Mouse (Mus musculus) G1E (cell line): ENCODE data around the gene Usmg5. TPM values are rescaled to one million over a fixed set of nuclear protein-coding genes. Genes with fewer than 3 reads are reported as not detected.
"Not testable (repeated sequence)": the region's sequence is repeated elsewhere in the genome, so short reads cannot be mapped to it uniquely, and the experiment has no call there.

Source experiments
- ATAC-seq: 2 replicates; pipeline ENCODE4 v1.8.0; 2016; ENCODE audit warnings: mild to moderate bottlenecking; ENCODE audit not compliant: insufficient number of reproducible peaks, poor library complexity, low FRiP score, severe bottlenecking; ENCODE audit errors: extremely low read depth
- DNase-seq: peaks from one replicate; pipeline ENCODE4 v3.0.0; 2012; ENCODE audit warnings: low spot score
- H3K27me3 ChIP-seq: 2 replicates; pipeline ENCODE4 v1.6.1; 2012; ENCODE audit warnings: mild to moderate bottlenecking, low read length, inconsistent platforms; ENCODE audit not compliant: insufficient read depth
- H3K36me3 ChIP-seq: replicated peaks from 2 replicates; pipeline ENCODE3; 2012; ENCODE audit warnings: mild to moderate bottlenecking, inconsistent platforms
- H3K4me1 ChIP-seq: 2 replicates; pipeline ENCODE4 v1.6.1; 2012; ENCODE audit warnings: low read depth, low read length, inconsistent platforms, mixed read lengths; ENCODE audit not compliant: insufficient read depth
- H3K4me3 ChIP-seq: 2 replicates; pipeline ENCODE4 v1.5.1; 2012; ENCODE audit warnings: low read depth, mild to moderate bottlenecking, inconsistent platforms, low read length, moderate library complexity, mixed read lengths
- H3K9me3 ChIP-seq: replicated peaks from 2 replicates; pipeline ENCODE4 v1.6.1; 2012; ENCODE audit warnings: inconsistent platforms
- CTCF ChIP-seq: IDR thresholded peaks from 2 replicates; pipeline ENCODE4 v1.5.1; 2012; ENCODE audit warnings: low read depth, low read length, inconsistent platforms, mixed read lengths
- GATA1 ChIP-seq: IDR thresholded peaks from 2 replicates; pipeline ENCODE4 v1.6.1; 2012; ENCODE audit warnings: borderline replicate concordance, low read length, inconsistent platforms, mixed read lengths
- GATA2 ChIP-seq: IDR thresholded peaks from 2 replicates; pipeline ENCODE4 v1.6.1; 2012; ENCODE audit warnings: low read depth, low read length, inconsistent platforms, borderline replicate concordance
- POLR2AphosphoS5 ChIP-seq: IDR thresholded peaks from 2 replicates; pipeline ENCODE4 v1.6.1; 2012; ENCODE audit warnings: low read depth, low read length, inconsistent platforms; ENCODE audit not compliant: insufficient replicate concordance
- TAL1 ChIP-seq: conservative IDR thresholded peaks from 2 replicates; pipeline ENCODE4 v1.6.1; 2012; ENCODE audit warnings: low read depth, low read length, inconsistent platforms, mixed read lengths
- polyA plus RNA-seq: library from polyadenylated mRNA; stranded (reverse); fragments of >175 nt; gene quantifications from 2 replicates; pipeline ENCODE4 v1.2.3, GENCODE M21; 2012
- total RNA-seq, 2 experiments: library from RNA; stranded (forward) in 1 of 2; stranded (reverse) in 1 of 2; fragments of 200-1000 nt in 1 of 2; fragments of >200 nt in 1 of 2; fragmentation: Nextera tagmentation in 1 of 2; gene quantifications; 2 replicates each; pipeline ENCODE4 v1.2.3; 2014 to 2017

The Usmg5 gene
- 144 and 195 TPM in 2 replicates for total RNA-seq (2014; fragmentation: Nextera tagmentation)
- total RNA-seq (2017) = 1,057 and 1,170 TPM in 2 replicates
- 15.0 and 27.1 TPM in 2 replicates for polyA plus RNA-seq

- Histone ChIP-seq H3K4me3 (peak within 1 kb of the TSS; percentile 91), H3K4me1 (peaks cover 38% of the 10 kb centered on the region), H3K9me3 (no peaks in the 10 kb centered on the region), H3K36me3 (peaks cover 62% of the 10 kb centered on the region), H3K27me3 (no peaks in the 10 kb centered on the region)
- DNase-seq = peak; percentile 97
- peak; percentile 96 for ATAC-seq
- TF ChIP-seq POLR2AphosphoS5 (no peak), GATA2 (no peak), GATA1 (no peak), TAL1 (no peak), CTCF (no peak)
Measured at GRCm38 (mm10) chr19:47090550-47091156, at the start of gene Usmg5, which contains the start of gene Pdcd11. Gene Usmg5, minus strand, starts transcription at chr19:47090647. Gene Pdcd11, plus strand, starts transcription at chr19:47090768.

- not testable (repeated sequence) for DNase-seq, ATAC-seq, H3K4me3 ChIP-seq, H3K9me3 ChIP-seq, H3K36me3 ChIP-seq
- peaks cover 43% of the 10 kb centered on the region for H3K4me1 ChIP-seq
- peaks cover 51% of the 10 kb centered on the region for H3K27me3 ChIP-seq
Measured at GRCm38 (mm10) chr19:47139611-47140010, 49.2 kb upstream of the Usmg5 start.

- peaks cover 58% of the 10 kb centered on the region for H3K4me1 ChIP-seq
- peaks cover 9% of the 10 kb centered on the region for H3K36me3 ChIP-seq
- DNase-seq (no peak), ATAC-seq (no peak)
- H3K4me3 ChIP-seq = peak within 1 kb of the TSS; percentile 18; the same call in 1 of the 2 replicates
- TF ChIP-seq GATA1 (no peak), POLR2AphosphoS5 (no peak), CTCF (no peak), TAL1 (no peak), GATA2 (no peak)
- no peaks in the 10 kb centered on the region for H3K9me3 ChIP-seq
- peaks cover 34% of the 10 kb centered on the region for H3K27me3 ChIP-seq
Measured at GRCm38 (mm10) chr19:47137771-47138421, 47.4 kb upstream of the Usmg5 start, which contains the start of gene Calhm2. Gene Calhm2, minus strand, starts transcription at chr19:47138294.

GRCm38 (mm10) chr19:47137051-47137581 is 46.7 kb upstream of the Usmg5 start:
- TF ChIP-seq GATA1 (no peak), CTCF (no peak), GATA2 (no peak), TAL1 (no peak; the same call in 1 of the 2 replicates), POLR2AphosphoS5 (no peak)
- peaks cover 32% of the 10 kb centered on the region; the same call in 1 of the 2 replicates for H3K27me3 ChIP-seq
- H3K9me3 ChIP-seq = no peaks in the 10 kb centered on the region
- H3K4me3 ChIP-seq = peak overlapping the region; percentile 14; the same call in 1 of the 2 replicates
- DNase-seq (peak; percentile 49), ATAC-seq (peak; percentile 22)
- H3K36me3 ChIP-seq = peaks cover 17% of the 10 kb centered on the region
- peaks cover 64% of the 10 kb centered on the region for H3K4me1 ChIP-seq

DNA sequence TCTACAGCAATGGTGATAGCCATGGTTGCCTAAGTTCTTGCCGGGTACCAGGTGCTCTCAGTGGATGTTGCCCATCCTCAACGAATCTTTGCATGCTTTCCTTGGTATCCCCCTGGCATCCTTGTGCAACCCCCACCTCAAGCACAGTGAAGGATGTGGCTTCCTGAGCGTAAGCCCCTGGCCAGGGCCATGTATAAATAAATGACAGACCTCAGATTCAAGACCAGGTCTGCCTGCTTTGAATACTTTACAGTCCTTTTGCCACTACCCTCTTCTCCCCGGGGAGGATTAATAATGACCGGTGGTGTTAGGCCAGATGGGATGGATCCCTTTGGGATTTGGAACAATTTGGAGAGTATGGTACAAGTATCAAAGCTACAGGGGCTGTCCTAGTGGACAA is 45.7 kb upstream of the Usmg5 start:
- peaks cover 66% of the 10 kb centered on the region for H3K4me1 ChIP-seq
- no peak overlapping the region for H3K4me3 ChIP-seq
- H3K27me3 ChIP-seq = peaks cover 29% of the 10 kb centered on the region; the same call in 1 of the 2 replicates
- DNase-seq = no peak
- peaks cover 26% of the 10 kb centered on the region for H3K36me3 ChIP-seq
- TF ChIP-seq POLR2AphosphoS5 (no peak), CTCF (no peak), GATA1 (no peak), TAL1 (no peak), GATA2 (no peak)
- no peaks in the 10 kb centered on the region for H3K9me3 ChIP-seq
- ATAC-seq = no peak

DNA sequence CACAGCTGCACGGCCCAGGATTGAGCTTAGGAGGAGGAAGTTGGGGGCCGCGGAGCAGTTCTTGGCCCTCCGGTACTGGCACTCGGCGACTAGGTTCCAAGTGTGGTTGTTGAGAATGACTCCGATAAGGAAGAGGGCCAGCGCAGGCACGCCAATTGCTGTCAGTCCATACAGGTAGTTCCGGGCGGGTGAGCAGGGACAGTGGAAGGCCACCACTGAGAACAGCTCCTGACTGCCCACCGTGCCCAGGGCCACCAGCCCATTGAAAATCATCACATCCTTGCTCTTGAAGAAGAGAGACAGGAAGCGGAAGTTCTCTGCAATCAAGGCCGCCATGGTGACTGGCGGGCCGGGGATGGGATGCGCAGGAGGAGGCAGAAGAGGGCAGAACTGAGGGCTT is 45.1 kb upstream of the Usmg5 start:
- no peak for TF ChIP-seq CTCF
- no peak for TF ChIP-seq GATA2
- TF ChIP-seq TAL1 = no peak
- no peak for TF ChIP-seq POLR2AphosphoS5
- TF ChIP-seq GATA1 = no peak
- Histone ChIP-seq H3K4me1 (peaks cover 66% of the 10 kb centered on the region), H3K4me3 (no peak overlapping the region), H3K36me3 (peaks cover 32% of the 10 kb centered on the region), H3K9me3 (no peaks in the 10 kb centered on the region), H3K27me3 (peaks cover 24% of the 10 kb centered on the region; the same call in 1 of the 2 replicates)
- DNase-seq = no peak
- ATAC-seq = no peak

GRCm38 (mm10) chr19:47133161-47133560 is 42.7 kb upstream of the Usmg5 start:
- peaks cover 14% of the 10 kb centered on the region; the same call in 1 of the 2 replicates for H3K27me3 ChIP-seq
- ATAC-seq = peak; percentile 84
- no peaks in the 10 kb centered on the region for H3K9me3 ChIP-seq
- peaks cover 56% of the 10 kb centered on the region for H3K36me3 ChIP-seq
- TF ChIP-seq POLR2AphosphoS5 (no peak), TAL1 (no peak), GATA1 (no peak), CTCF (no peak), GATA2 (no peak)
- peaks cover 57% of the 10 kb centered on the region for H3K4me1 ChIP-seq
- DNase-seq = peak; percentile 76
- H3K4me3 ChIP-seq = peak overlapping the region; percentile 44; the same call in 1 of the 2 replicates
